Comparison of ENCODE assay signal across 8 mouse cellular contexts in genomic region chr12:25095974-25096639, GRCm38 (mm10). TPM values are rescaled to one million over a fixed set of nuclear protein-coding genes. Genes with fewer than 3 reads are reported as not detected.
A peak's percentile ranks its signal among the peaks of the same experiment; 100 is the strongest.
DNase-seq lines count a peak whose midpoint lies in the region; ATAC-seq and TF ChIP-seq lines count a peak whose summit lies in the region.

No protein-coding gene starts in this region.

- H3K9me3 ChIP-seq in hindbrain, embryonic 13.5 days, result no peaks in the 10 kb centered on the region

- CTCF ChIA-PET in Patski (lab: Charles Lee), result interaction anchor here (0.7 to 1.8 kb wide), 3 partner anchors 50 to 319 kb away, joined by 3 to 6 read pairs (median 3); no protein-coding TSS in a partner anchor

- WGBS in hindbrain, embryonic 13.5 days, result 0% methylated on average over 41 of the region's 41 CpGs

- no peak for TF ChIP-seq CTCF in Patski (IDR thresholded peaks at IDR 0.05)

- DNase-seq in Patski (ENCODE audit: low read depth, low spot score), result no peak
- peak; percentile 97 for DNase-seq in cerebellum, postnatal 14 days
- peak; percentile 97 for DNase-seq in frontal cortex, postnatal 14 days (ENCODE audit: low spot score in 2 of 2)
- peak; percentile 98 to 99 for DNase-seq in layer of hippocampus, postnatal 14 days (ENCODE audit: low spot score in 2 of 2)
- peak; percentile 99 for DNase-seq in lung, postnatal 10 days
- DNase-seq in ovary, postnatal 14 days (ENCODE audit: low spot score), result peak; percentile 95
- DNase-seq in thymus, postnatal 10 days (ENCODE audit: low spot score in 2 of 2), result peak; percentile 94 to 95

- peak overlapping the region; percentile 95 for H3K4me2 ChIP-seq in hindbrain, embryonic 13.5 days

- H3K27ac ChIP-seq in hindbrain, embryonic 13.5 days, result peak overlapping the region; percentile 95

- H3K4me1 ChIP-seq in hindbrain, embryonic 13.5 days (replicated peaks), result peaks cover 70% of the 10 kb centered on the region

- H3K4me3 ChIP-seq in hindbrain, embryonic 13.5 days, result peak overlapping the region; percentile 78

- no peaks in the 10 kb centered on the region for H3K36me3 ChIP-seq in hindbrain, embryonic 13.5 days

- peak overlapping the region; percentile 90 for H3K9ac ChIP-seq in hindbrain, embryonic 13.5 days

- in situ Hi-C loops in Patski (cut with MboI; ENCODE audit: low pct_unique_long_range_greater_than_20kb), result loop anchor here (5.0 to 25.0 kb wide), 4 partner anchors 321 to 1316 kb away; partner anchors contain the start of gene Rnf144a

- peak; percentile 70 for ATAC-seq in Patski
- ATAC-seq in hindbrain, embryonic 13.5 days (ENCODE audit: low FRiP score), result peak; percentile 88

- H3K27me3 ChIP-seq in Patski, result no peaks in the 10 kb centered on the region
- peaks cover 6% of the 10 kb centered on the region; the same call in 1 of the 2 replicates for H3K27me3 ChIP-seq in hindbrain, embryonic 13.5 days

- POLR2A ChIA-PET in Patski (lab: Charles Lee), result interaction anchor here (1.2 to 1.3 kb wide), 2 partner anchors 13 to 36 kb away, joined by 3 read pairs; no protein-coding TSS in a partner anchor

RNA-seq across cellular contexts. Expression of gene Id2, which starts 0.8 kb away (rescaled TPM):
- 144 TPM for polyA plus RNA-seq in Patski (2021)
- 276 and 296 TPM in 2 replicates for polyA plus RNA-seq in hindbrain, embryonic 13.5 days (2015; fragmentation: Nextera tagmentation; extraction: Ambion mirVana)
- 100 to 1,000 TPM; 101 to 108 TPM for total RNA-seq in layer of hippocampus, postnatal 14 days (2021)
